Mouse (Mus musculus) cerebellum, adult 2 months (tissue): ENCODE data around the gene Plcb3.

Experiments
- CTCF ChIP-seq: fragments of 200-500 bp; IDR thresholded peaks from 2 replicates; pipeline ENCODE4 v1.5.1; 2011; ENCODE audit warnings: low read depth, mild to moderate bottlenecking, control low read depth, low read length, moderate library complexity, borderline replicate concordance; ENCODE audit not compliant: insufficient read depth
- POLR2A ChIP-seq: fragments of 200-500 bp; IDR thresholded peaks from 2 replicates; pipeline ENCODE4 v1.6.1; 2011; ENCODE audit warnings: low read length, control low read depth, borderline replicate concordance; ENCODE audit not compliant: insufficient read depth

GRCm38 (mm10) chr19:6926559-6927255 is 49.6 kb downstream of the Plcb3 start:
- no peak for TF ChIP-seq CTCF
- no peak for TF ChIP-seq POLR2A
